Mouse (Mus musculus): ENCODE measurements around the gene C130050O18Rik. TPM values are rescaled to one million over a fixed set of nuclear protein-coding genes. Genes with fewer than 3 reads are reported as not detected.
A peak's percentile ranks its signal among the peaks of the same experiment; 100 is the strongest.

C130050O18Rik gene
- polyA plus RNA-seq, 1 experiment, result 0.44 TPM

DNA sequence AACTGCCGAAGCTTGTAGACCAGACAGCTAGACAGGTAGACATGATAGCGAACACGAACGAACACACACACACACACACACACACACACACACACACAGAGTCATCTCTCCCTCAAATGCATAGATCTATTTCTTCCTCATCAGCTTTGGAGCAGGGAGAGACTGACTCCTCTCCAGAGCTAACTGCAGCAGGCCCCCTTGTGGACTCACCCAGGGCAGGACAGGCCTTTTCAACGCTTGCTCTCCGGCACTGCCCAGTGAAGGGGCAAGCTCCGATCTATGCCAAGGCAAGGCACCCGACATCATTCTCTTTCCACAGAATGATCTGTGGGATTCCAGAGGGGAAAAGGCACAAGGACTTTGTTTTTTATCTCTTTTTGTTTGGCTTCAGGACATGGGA is 40.2 kb downstream of the C130050O18Rik start:
- TF ChIP-seq CTCF (IDR thresholded peaks at IDR 0.05; ENCODE audit: extremely low read depth, insufficient read depth, low read length) (0 out of 2 replicates have a peak, but pooled peaks have one; percentile 16), POLR2A (IDR thresholded peaks at IDR 0.05; ENCODE audit: extremely low read depth, insufficient read depth, low read length) (no peak)
- peaks cover 12% of the 10 kb centered on the region for H3K4me1 ChIP-seq (ENCODE audit: control insufficient read depth, insufficient read depth, low read length)
- H3K4me3 ChIP-seq (ENCODE audit: insufficient read depth, low read length), result no peak overlapping the region
- H3K27ac ChIP-seq (ENCODE audit: insufficient read depth, low read length), result no peak overlapping the region

DNA sequence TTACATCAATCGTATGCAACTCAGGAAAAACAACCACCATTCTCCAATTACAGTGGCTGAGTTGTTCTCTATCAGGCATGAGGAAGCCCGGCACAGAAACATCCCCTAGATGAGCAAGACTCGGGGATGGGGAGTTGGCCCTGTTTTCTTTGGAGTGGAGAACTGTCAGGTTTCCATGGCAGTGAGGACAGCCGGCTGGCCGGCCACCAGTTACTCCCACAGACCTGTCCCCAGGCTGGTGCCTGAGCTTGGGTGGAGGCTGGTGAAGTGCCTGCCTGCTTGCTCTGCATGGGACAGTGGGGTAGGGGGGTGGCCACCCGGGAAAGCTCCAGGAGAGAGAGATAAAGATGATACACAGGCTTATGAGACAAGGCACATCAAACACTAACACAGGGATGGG is 42.9 kb downstream of the C130050O18Rik start:
- no peak overlapping the region for H3K27ac ChIP-seq (ENCODE audit: insufficient read depth, low read length)
- peaks cover 6% of the 10 kb centered on the region for H3K4me1 ChIP-seq (ENCODE audit: control insufficient read depth, insufficient read depth, low read length)
- TF ChIP-seq POLR2A (IDR thresholded peaks at IDR 0.05; ENCODE audit: extremely low read depth, insufficient read depth, low read length) (no peak), CTCF (IDR thresholded peaks at IDR 0.05; ENCODE audit: extremely low read depth, insufficient read depth, low read length) (no peak)
- H3K4me3 ChIP-seq (ENCODE audit: insufficient read depth, low read length), result no peak overlapping the region

DNA sequence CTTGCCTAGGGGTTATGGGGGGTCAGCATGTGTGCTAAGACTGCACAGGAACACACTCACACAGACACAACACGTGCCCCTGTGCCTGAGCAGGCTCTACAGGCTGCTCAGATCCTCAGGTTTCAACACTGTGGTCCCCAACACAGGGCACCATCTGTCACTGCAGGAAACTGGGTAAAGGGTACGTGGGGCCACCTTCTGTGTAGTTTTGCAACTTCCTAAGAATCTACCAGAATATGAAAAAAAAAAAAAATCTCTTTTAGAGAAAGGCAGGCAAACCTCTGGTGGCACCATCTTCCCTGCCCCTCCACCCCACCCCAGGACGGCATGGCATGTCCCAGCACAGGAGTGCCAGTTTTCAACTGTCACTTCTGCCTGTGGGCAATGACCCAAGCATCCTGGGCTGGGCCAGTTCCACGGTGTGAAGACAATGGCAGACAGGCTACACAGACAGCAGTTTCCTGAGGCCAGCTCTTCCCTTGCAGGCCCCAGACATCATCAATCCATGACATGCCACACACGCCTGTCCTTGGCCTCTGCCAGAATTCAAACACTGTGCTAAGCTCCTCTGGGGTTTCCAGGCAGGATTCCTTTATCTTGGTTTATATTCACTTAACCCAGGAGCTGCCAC is 44.2 kb downstream of the C130050O18Rik start:
- Histone ChIP-seq H3K27ac (ENCODE audit: insufficient read depth, low read length) (no peak overlapping the region), H3K4me1 (ENCODE audit: control insufficient read depth, insufficient read depth, low read length) (peaks cover 6% of the 10 kb centered on the region), H3K4me3 (ENCODE audit: insufficient read depth, low read length) (no peak overlapping the region)
- TF ChIP-seq POLR2A (IDR thresholded peaks at IDR 0.05; ENCODE audit: extremely low read depth, insufficient read depth, low read length) (no peak), CTCF (IDR thresholded peaks at IDR 0.05; ENCODE audit: extremely low read depth, insufficient read depth, low read length) (no peak)

DNA sequence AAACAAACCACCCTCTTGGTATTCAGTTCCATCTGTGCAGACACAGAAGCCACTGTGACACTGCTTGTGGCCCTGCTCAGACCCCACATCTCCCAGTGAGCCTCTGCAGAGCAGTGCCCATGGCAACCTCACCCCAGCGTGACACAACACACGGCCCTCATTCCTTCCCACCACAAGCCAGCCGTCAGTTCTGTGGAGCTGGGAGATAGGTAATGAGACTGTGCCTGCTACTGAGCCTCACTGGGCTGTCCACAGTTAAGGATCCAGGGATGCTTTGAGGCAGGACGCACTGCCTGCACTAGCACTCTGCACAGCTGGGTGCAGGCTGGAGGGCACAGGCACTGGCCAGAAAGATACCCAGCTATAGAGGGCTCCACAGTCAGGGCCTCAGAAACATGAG is 44.8 kb downstream of the C130050O18Rik start:
- Histone ChIP-seq H3K4me3 (ENCODE audit: insufficient read depth, low read length) (no peak overlapping the region), H3K27ac (ENCODE audit: insufficient read depth, low read length) (no peak overlapping the region), H3K4me1 (ENCODE audit: control insufficient read depth, insufficient read depth, low read length) (peaks cover 6% of the 10 kb centered on the region)
- TF ChIP-seq CTCF (IDR thresholded peaks at IDR 0.05; ENCODE audit: extremely low read depth, insufficient read depth, low read length) (no peak), POLR2A (IDR thresholded peaks at IDR 0.05; ENCODE audit: extremely low read depth, insufficient read depth, low read length) (no peak)

DNA sequence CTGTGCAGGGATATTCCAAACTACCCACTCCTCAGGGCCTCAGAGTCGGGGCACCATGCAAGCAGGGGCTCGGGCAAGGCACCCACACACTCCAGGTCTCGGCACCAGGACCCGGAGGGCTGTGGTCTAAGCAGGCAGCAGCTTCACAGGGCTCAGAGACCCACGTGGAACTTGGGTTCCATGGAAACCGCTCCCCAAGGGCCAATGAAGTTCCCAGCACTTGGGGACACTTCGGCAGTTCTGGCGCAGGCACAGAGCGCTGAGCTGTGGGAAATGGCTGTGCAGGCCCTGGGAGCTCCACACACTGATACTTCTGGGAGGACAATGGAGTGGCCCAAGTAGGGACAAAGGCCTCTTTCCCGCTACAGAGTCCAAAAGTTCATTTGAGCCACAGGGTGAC is 48.0 kb downstream of the C130050O18Rik start:
- peak; percentile 32; the same call in 1 of the 2 replicates for TF ChIP-seq POLR2A (IDR thresholded peaks at IDR 0.05; ENCODE audit: extremely low read depth, insufficient read depth, low read length)
- TF ChIP-seq CTCF (IDR thresholded peaks at IDR 0.05; ENCODE audit: extremely low read depth, insufficient read depth, low read length), result no peak
- H3K27ac ChIP-seq (ENCODE audit: insufficient read depth, low read length), result peak overlapping the region; percentile 54; the same call in 1 of the 2 replicates
- peaks cover 6% of the 10 kb centered on the region for H3K4me1 ChIP-seq (ENCODE audit: control insufficient read depth, insufficient read depth, low read length)
- H3K4me3 ChIP-seq (ENCODE audit: insufficient read depth, low read length), result no peak overlapping the region

DNA sequence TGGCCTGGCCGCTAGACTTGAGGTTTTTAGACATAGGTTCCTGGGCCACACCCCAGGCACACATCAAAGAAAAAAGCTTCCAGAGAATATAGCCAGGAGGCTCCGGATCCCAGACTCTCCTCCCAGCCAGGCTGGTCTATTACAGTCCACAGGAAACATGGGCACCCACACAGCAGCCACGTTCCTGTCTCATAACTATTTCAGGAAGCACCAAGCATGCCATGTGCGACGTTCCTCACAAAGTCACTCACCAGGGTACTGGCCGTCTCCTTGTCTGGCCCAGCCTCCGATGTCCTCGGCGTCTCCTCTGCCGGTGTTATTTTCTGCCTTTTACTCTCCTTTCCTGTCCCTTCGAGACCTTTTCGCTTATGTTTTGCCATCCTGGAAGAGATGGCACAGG is 50.1 kb downstream of the C130050O18Rik start:
- Histone ChIP-seq H3K4me3 (ENCODE audit: insufficient read depth, low read length) (no peak overlapping the region), H3K4me1 (ENCODE audit: control insufficient read depth, insufficient read depth, low read length) (peaks cover 3% of the 10 kb centered on the region), H3K27ac (ENCODE audit: insufficient read depth, low read length) (0 out of 2 replicates have a peak overlapping the region, but pooled peaks have one; percentile 36)
- TF ChIP-seq CTCF (IDR thresholded peaks at IDR 0.05; ENCODE audit: extremely low read depth, insufficient read depth, low read length), result no peak
- peak; percentile 8; the same call in 1 of the 2 replicates for TF ChIP-seq POLR2A (IDR thresholded peaks at IDR 0.05; ENCODE audit: extremely low read depth, insufficient read depth, low read length)

DNA sequence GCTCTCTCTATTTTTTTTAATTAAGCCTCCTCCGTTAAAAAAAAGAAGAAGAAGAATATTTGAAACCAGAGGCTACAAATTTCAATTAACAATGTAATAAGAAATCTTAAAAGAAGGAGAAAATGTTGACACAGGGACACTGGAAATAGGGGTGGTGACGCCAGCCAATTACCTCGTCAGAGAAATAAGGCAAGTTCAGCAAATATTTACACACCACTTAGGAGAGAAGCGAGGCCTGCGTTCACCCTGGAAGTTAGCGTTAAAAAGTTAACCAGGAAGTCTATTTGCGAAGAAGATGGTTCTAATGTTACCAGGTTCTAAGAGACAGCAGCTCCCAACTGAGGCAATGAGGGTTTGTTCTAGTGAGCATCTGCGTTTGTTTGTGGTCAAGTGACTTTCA is 52.2 kb downstream of the C130050O18Rik start:
- H3K4me3 ChIP-seq (ENCODE audit: insufficient read depth, low read length), result no peak overlapping the region
- no peak overlapping the region for H3K27ac ChIP-seq (ENCODE audit: insufficient read depth, low read length)
- peaks cover 3% of the 10 kb centered on the region for H3K4me1 ChIP-seq (ENCODE audit: control insufficient read depth, insufficient read depth, low read length)
- TF ChIP-seq CTCF (IDR thresholded peaks at IDR 0.05; ENCODE audit: extremely low read depth, insufficient read depth, low read length) (no peak), POLR2A (IDR thresholded peaks at IDR 0.05; ENCODE audit: extremely low read depth, insufficient read depth, low read length) (no peak)

DNA sequence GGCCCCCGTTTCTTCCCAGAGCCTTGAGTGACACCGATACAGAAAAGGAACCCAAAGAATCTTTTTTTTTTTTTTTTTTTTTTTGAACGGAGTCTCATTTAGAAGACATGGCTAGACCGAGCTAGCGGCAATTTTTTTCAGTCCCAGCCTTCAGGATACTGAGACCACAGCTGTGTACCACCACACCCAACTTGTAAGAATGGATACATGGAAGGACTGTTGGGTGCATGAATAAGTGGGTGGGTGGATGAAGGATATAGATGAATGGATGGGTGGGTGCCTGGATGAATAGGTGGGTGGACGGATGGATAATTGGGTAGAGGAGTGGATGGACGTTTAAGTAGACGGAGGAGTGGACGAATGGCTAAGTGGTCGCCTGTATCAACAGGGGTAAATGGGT is 54.9 kb downstream of the C130050O18Rik start:
- peak overlapping the region; percentile 59 for H3K4me3 ChIP-seq (ENCODE audit: insufficient read depth, low read length)
- peaks cover 3% of the 10 kb centered on the region for H3K4me1 ChIP-seq (ENCODE audit: control insufficient read depth, insufficient read depth, low read length)
- no peak overlapping the region for H3K27ac ChIP-seq (ENCODE audit: insufficient read depth, low read length)
- no peak for TF ChIP-seq POLR2A (IDR thresholded peaks at IDR 0.05; ENCODE audit: extremely low read depth, insufficient read depth, low read length)
- TF ChIP-seq CTCF (IDR thresholded peaks at IDR 0.05; ENCODE audit: extremely low read depth, insufficient read depth, low read length), result no peak

DNA sequence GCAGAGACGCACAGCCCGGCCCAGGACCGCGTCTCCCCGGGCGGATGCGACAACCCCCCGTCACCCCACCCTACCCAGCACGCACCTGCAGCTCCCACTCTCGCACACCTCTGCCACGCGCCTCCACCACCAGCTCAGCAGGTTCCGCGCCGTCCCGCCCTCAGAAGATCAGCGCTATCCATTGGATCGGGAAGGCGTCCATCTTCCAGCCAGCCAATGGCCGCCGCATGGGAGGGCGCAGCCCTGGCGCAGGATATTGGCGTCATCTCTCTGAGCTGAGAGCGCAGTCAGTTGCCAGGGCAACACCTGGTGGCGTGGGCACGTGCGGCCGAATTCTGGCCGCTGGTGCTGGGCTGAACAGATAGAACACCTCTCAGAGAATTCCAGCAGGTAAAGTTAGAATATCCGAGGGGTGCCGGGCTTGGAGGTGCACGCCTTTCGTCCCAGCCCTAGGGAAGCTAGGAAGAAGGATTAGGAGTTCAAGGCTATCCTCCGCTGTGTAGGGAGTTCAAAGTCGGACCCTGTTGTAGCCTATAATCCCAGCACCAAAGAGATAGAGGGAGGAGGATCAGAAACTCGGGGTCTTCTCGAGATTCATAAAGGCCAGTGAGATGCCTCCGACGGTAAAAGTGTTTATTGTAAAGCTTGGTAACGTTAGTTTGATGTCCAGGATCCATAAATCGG is 55.4 kb downstream of the C130050O18Rik start, which contains the start of gene 3110082I17Rik:
Gene 3110082I17Rik (minus strand): TSS at position 144 of the 684 bp plus-strand sequence.
- TF ChIP-seq CTCF (IDR thresholded peaks at IDR 0.05; ENCODE audit: extremely low read depth, insufficient read depth, low read length), result no peak
- TF ChIP-seq POLR2A (IDR thresholded peaks at IDR 0.05; ENCODE audit: extremely low read depth, insufficient read depth, low read length), result peak; percentile 58; the same call in 1 of the 2 replicates
- Histone ChIP-seq H3K4me1 (ENCODE audit: control insufficient read depth, insufficient read depth, low read length) (peaks cover 3% of the 10 kb centered on the region), H3K27ac (ENCODE audit: insufficient read depth, low read length) (no peak within 1 kb of the TSS), H3K4me3 (ENCODE audit: insufficient read depth, low read length) (peak within 1 kb of the TSS; percentile 59)

DNA sequence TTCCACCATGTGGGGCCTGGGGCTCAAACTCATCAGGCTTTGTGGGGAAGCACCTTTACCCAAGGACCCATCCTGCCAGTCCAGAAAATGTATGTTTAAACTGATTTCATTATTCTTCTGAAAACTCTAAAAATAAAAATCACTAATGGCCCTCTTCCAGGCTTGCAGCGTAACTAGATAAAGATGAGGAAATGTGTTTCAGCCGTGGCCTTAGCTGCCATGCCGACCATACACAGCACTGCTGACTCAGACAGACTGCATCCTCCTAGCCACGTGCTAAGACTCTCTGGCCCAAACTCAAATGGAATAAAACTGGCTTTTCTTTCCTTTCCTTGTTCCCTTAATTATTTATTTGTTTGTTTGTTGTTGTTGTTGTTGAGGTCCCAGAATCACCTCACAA is 59.8 kb downstream of the C130050O18Rik start:
- H3K4me1 ChIP-seq (ENCODE audit: control insufficient read depth, insufficient read depth, low read length), result no peaks in the 10 kb centered on the region
- TF ChIP-seq CTCF (IDR thresholded peaks at IDR 0.05; ENCODE audit: extremely low read depth, insufficient read depth, low read length) (no peak), POLR2A (IDR thresholded peaks at IDR 0.05; ENCODE audit: extremely low read depth, insufficient read depth, low read length) (no peak)
- no peak overlapping the region for H3K4me3 ChIP-seq (ENCODE audit: insufficient read depth, low read length)
- no peak overlapping the region for H3K27ac ChIP-seq (ENCODE audit: insufficient read depth, low read length)

Other genes starting within 250 kb of the C130050O18Rik start
- 115 and 128 TPM in 2 replicates for gene Sun1, start 204.6 kb upstream of the C130050O18Rik start, polyA plus RNA-seq (2012; rRNA removed)
- gene Get4, start 153.0 kb upstream of the C130050O18Rik start, polyA plus RNA-seq (2012; rRNA removed), result 82.6 and 89.5 TPM in 2 replicates
- gene Adap1, start 79.7 kb upstream of the C130050O18Rik start, polyA plus RNA-seq (2012; rRNA removed), result 271 and 275 TPM in 2 replicates
- gene Cox19, start 53.9 kb upstream of the C130050O18Rik start, polyA plus RNA-seq (2012; rRNA removed), result 90.2 and 92.7 TPM in 2 replicates
- gene Cyp2w1, start 52.7 kb upstream of the C130050O18Rik start, polyA plus RNA-seq (2012; rRNA removed), result not detected in 2 replicates
- gene Gpr146, start 27.6 kb upstream of the C130050O18Rik start, polyA plus RNA-seq (2012; rRNA removed), result 15.3 and 16.3 TPM in 2 replicates
- gene Gper1, start 17.9 kb downstream of the C130050O18Rik start, polyA plus RNA-seq (2012; rRNA removed), result 4.7 and 4.8 TPM in 2 replicates
- 12.9 and 15.4 TPM in 2 replicates for gene 3110082I17Rik, start 55.2 kb downstream of the C130050O18Rik start, polyA plus RNA-seq (2012; rRNA removed)
- 52.5 and 55.4 TPM in 2 replicates for gene Zfand2a, start 79.3 kb downstream of the C130050O18Rik start, polyA plus RNA-seq (2012; rRNA removed)
- not detected in 2 replicates for gene Uncx, start 138.2 kb downstream of the C130050O18Rik start, polyA plus RNA-seq (2012; rRNA removed)